Mouse (Mus musculus) small intestine, adult 2 months (tissue): Measurements from ENCODE around the gene Slc7a11. TPM values are rescaled to one million over a fixed set of nuclear protein-coding genes. Genes with fewer than 3 reads are reported as not detected.

ENCODE experiments used
- H3K27ac ChIP-seq: fragments of 200-500 bp; 2 replicates; pipeline ENCODE4 v1.5.1; 2012; ENCODE audit warnings: low read depth, low read length, control low read depth, inconsistent platforms; ENCODE audit not compliant: insufficient read depth
- H3K27me3 ChIP-seq: fragments of 200-500 bp; 2 replicates; pipeline ENCODE4 v1.6.1; 2012; ENCODE audit warnings: mild to moderate bottlenecking, moderate library complexity, low read length, inconsistent platforms; ENCODE audit not compliant: control insufficient read depth, insufficient read depth
- H3K36me3 ChIP-seq: fragments of 200-500 bp; 2 replicates; pipeline ENCODE4 v1.6.1; 2012; ENCODE audit warnings: mild to moderate bottlenecking, low read length, control low read depth, inconsistent platforms; ENCODE audit not compliant: control insufficient read depth, insufficient read depth
- H3K4me1 ChIP-seq: fragments of 200-500 bp; 2 replicates; pipeline ENCODE4 v1.6.1; 2012; ENCODE audit warnings: low read length, inconsistent platforms, mixed read lengths; ENCODE audit not compliant: control insufficient read depth, insufficient read depth, insufficient read length
- H3K4me3 ChIP-seq: fragments of 200-500 bp; 2 replicates; pipeline ENCODE4 v1.5.1; 2012; ENCODE audit warnings: low read depth, mild to moderate bottlenecking, control low read depth, inconsistent platforms, low read length, moderate library complexity
- CTCF ChIP-seq: fragments of 200-500 bp; IDR thresholded peaks from 2 replicates; pipeline ENCODE4 v1.5.1; 2012; ENCODE audit warnings: low read depth, mild to moderate bottlenecking, control low read depth, inconsistent platforms, low read length, moderate library complexity, mixed read lengths; ENCODE audit not compliant: insufficient replicate concordance, insufficient read length; ENCODE audit errors: extremely low read depth
- POLR2A ChIP-seq: fragments of 200-500 bp; IDR thresholded peaks from 2 replicates; pipeline ENCODE4 v1.6.1; 2012; ENCODE audit warnings: low read depth, mild to moderate bottlenecking, control low read depth, inconsistent platforms, low read length, moderate library complexity
- WGBS: fragments of 180-500 bp; shearing (Covaris S2); methylation state at CpG from one replicate; pipeline ENCODE4 v1.1.7; 2018; 5-methylcytosine and 5-hydroxymethylcytosine counted together
- polyA plus RNA-seq: library from polyadenylated mRNA; depleted of rRNA; stranded (reverse); fragments of >200 nt; gene quantifications from 2 replicates; pipeline ENCODE4 v1.2.3, GENCODE M21; 2012

Slc7a11 gene
- polyA plus RNA-seq, 1 experiment = 0.27 TPM

- H3K4me1 ChIP-seq = no peaks in the 10 kb centered on the region
- TF ChIP-seq POLR2A = no peak
- no peak for TF ChIP-seq CTCF
- no peak overlapping the region for H3K4me3 ChIP-seq
- H3K27me3 ChIP-seq = no peaks in the 10 kb centered on the region
- no peak overlapping the region for H3K27ac ChIP-seq
- H3K36me3 ChIP-seq = no peaks in the 10 kb centered on the region
Observed at GRCm38 (mm10) chr3:49929496-49929895, 513.9 kb downstream of the Slc7a11 start.

- 48% methylated on average over 4 of the region's 4 CpGs for WGBS
- no peak overlapping the region for H3K4me3 ChIP-seq
- TF ChIP-seq POLR2A (no peak), CTCF (no peak)
Observed at GRCm38 (mm10) chr3:49928509-49929263, 514.7 kb downstream of the Slc7a11 start.

GRCm38 (mm10) chr3:49913929-49914328, 529.5 kb downstream of the Slc7a11 start:
- Histone ChIP-seq H3K4me3 (no peak overlapping the region), H3K27me3 (no peaks in the 10 kb centered on the region), H3K27ac (no peak overlapping the region), H3K36me3 (no peaks in the 10 kb centered on the region), H3K4me1 (no peaks in the 10 kb centered on the region)
- 47% methylated on average over 2 of the region's 2 CpGs for WGBS
- TF ChIP-seq POLR2A (no peak), CTCF (no peak)

More at GRCm38 (mm10) chr3:49928509-49929263, 514.7 kb downstream of the Slc7a11 start:
- no peaks in the 10 kb centered on the region for H3K27me3 ChIP-seq
- no peak overlapping the region for H3K27ac ChIP-seq
- H3K36me3 ChIP-seq = no peaks in the 10 kb centered on the region
- H3K4me1 ChIP-seq = no peaks in the 10 kb centered on the region

GRCm38 (mm10) chr3:49910922-49911321, 532.5 kb downstream of the Slc7a11 start:
- 75% methylated on average over 1 of the region's 1 CpGs for WGBS
- no peak for TF ChIP-seq CTCF
- TF ChIP-seq POLR2A = no peak

GRCm38 (mm10) chr3:49908426-49909341, 534.7 kb downstream of the Slc7a11 start:
- TF ChIP-seq POLR2A (no peak), CTCF (no peak)
- no peaks in the 10 kb centered on the region for H3K36me3 ChIP-seq
- no peak overlapping the region for H3K4me3 ChIP-seq
- WGBS = 50% methylated on average over 12 of the region's 12 CpGs
- no peak overlapping the region for H3K27ac ChIP-seq
- H3K4me1 ChIP-seq = no peaks in the 10 kb centered on the region
- H3K27me3 ChIP-seq = no peaks in the 10 kb centered on the region

More at GRCm38 (mm10) chr3:49910922-49911321, 532.5 kb downstream of the Slc7a11 start:
- Histone ChIP-seq H3K27me3 (no peaks in the 10 kb centered on the region), H3K4me1 (no peaks in the 10 kb centered on the region), H3K4me3 (no peak overlapping the region), H3K36me3 (no peaks in the 10 kb centered on the region), H3K27ac (no peak overlapping the region)

GRCm38 (mm10) chr3:49893945-49894344, 549.5 kb downstream of the Slc7a11 start:
- H3K27ac ChIP-seq = no peak overlapping the region
- TF ChIP-seq POLR2A = no peak
- TF ChIP-seq CTCF = no peak
- no peak overlapping the region for H3K4me3 ChIP-seq
- no peaks in the 10 kb centered on the region for H3K4me1 ChIP-seq
- no peaks in the 10 kb centered on the region for H3K36me3 ChIP-seq
- H3K27me3 ChIP-seq = no peaks in the 10 kb centered on the region

GRCm38 (mm10) chr3:49887359-49887758, 556.1 kb downstream of the Slc7a11 start:
- H3K36me3 ChIP-seq = no peaks in the 10 kb centered on the region
- H3K4me1 ChIP-seq = no peaks in the 10 kb centered on the region
- no peak overlapping the region for H3K27ac ChIP-seq
- 74% methylated on average over 2 of the region's 2 CpGs for WGBS
- H3K27me3 ChIP-seq = no peaks in the 10 kb centered on the region
- no peak overlapping the region for H3K4me3 ChIP-seq
- TF ChIP-seq CTCF = no peak
- TF ChIP-seq POLR2A = no peak
